Mouse (Mus musculus): Measurements from ENCODE around the gene Nhsl2. TPM values are rescaled to one million over a fixed set of nuclear protein-coding genes. Genes with fewer than 3 reads are reported as not detected.

Nhsl2 gene
- total RNA-seq, 2 experiments from 2014 or later, result 37.0 to 38.0 TPM

GRCm38 (mm10) chrX:101874901-101875300 is 25.7 kb downstream of the Nhsl2 start:
- Histone ChIP-seq H3K27ac (no peak overlapping the region), H3K4me3 (no peak overlapping the region)
- no peak for TF ChIP-seq CTCF (IDR thresholded peaks at IDR 0.05)
- intact Hi-C loops (cut with DNase I), result no loop called here
- DNase-seq (ENCODE audit: extremely low spot score in 1 of 2, low spot score in 2 of 2), result no peak

DNA sequence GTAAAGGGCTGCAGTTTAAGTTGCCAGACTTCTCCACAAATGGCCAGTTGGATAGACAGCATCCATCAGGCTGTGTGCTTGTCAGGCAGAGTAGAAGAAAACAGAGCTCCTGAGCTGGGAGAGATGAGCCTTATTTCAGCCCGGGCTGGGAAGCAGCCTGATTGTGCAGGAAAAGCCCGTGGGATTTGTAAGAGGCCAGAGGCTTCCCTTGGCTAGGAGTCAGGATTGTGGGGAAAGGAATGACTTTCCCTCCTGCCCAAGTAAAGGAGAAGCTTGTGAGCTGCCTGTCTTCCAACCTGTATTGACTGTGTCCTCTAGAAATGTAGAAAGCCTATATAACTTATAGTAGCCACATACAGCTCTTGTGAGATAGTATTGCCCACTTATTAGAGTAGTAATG is 27.0 kb downstream of the Nhsl2 start:
- intact Hi-C loops (cut with DNase I), result no loop called here
- H3K27ac ChIP-seq, result no peak overlapping the region
- no peak for TF ChIP-seq CTCF (IDR thresholded peaks at IDR 0.05)
- H3K4me3 ChIP-seq, result no peak overlapping the region
- DNase-seq (ENCODE audit: extremely low spot score in 1 of 2, low spot score in 2 of 2), result no peak

DNA sequence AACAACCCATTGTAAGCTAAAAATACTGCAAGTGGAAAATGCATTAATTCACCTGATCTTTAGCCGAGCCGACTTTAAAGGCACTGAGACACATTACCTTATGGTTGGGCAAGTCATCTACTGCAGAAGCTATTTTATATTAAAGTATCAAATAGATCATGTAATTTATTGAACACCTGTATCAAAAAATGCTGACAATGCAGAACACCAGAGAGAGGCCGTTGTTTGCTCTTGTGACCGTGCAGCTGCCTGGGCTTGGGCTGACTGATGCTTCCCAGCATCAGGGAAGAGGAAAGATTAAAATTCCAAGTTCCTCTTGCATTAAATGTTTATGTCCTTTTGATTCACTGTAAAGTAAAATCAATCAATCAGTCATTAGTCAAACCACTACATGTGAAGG is 28.7 kb downstream of the Nhsl2 start:
- no peak for TF ChIP-seq CTCF (IDR thresholded peaks at IDR 0.05)
- Histone ChIP-seq H3K27ac (no peak overlapping the region), H3K4me3 (no peak overlapping the region)
- no peak for DNase-seq (ENCODE audit: extremely low spot score in 1 of 2, low spot score in 2 of 2)
- intact Hi-C loops (cut with DNase I), result no loop called here

DNA sequence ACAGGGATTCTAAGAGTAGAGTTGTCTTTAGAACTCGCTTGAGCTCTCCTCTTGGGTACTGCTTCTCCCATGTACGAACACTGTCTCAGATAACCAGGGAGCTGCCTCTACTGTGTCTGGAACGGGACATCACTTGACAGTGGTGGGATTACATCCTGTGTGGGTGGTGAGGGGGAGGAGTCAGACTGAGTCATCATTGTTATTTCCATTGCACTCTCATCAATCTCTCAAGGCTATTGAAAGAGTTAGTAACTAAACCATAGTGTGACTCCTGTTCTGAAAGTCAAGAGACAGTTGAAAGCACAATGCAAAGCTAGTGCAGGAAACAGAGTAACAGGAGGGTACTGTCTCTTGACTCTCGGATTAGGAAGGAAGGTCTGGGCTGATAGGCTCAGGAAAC is 29.4 kb downstream of the Nhsl2 start:
- no peak overlapping the region for H3K4me3 ChIP-seq
- TF ChIP-seq CTCF (IDR thresholded peaks at IDR 0.05), result no peak
- intact Hi-C loops (cut with DNase I), result no loop called here
- H3K27ac ChIP-seq, result no peak overlapping the region
- DNase-seq (ENCODE audit: extremely low spot score in 1 of 2, low spot score in 2 of 2), result no peak

GRCm38 (mm10) chrX:101882141-101882751 is 33.1 kb downstream of the Nhsl2 start:
- Histone ChIP-seq H3K4me3 (no peak overlapping the region), H3K27ac (no peak overlapping the region)
- intact Hi-C loops (cut with DNase I), result no loop called here
- DNase-seq (ENCODE audit: extremely low spot score in 1 of 2, low spot score in 2 of 2), result no peak
- TF ChIP-seq CTCF (IDR thresholded peaks at IDR 0.05), result no peak

GRCm38 (mm10) chrX:101889384-101889783 is 40.2 kb downstream of the Nhsl2 start:
- DNase-seq (ENCODE audit: extremely low spot score in 1 of 2, low spot score in 2 of 2), result no peak
- H3K27ac ChIP-seq, result no peak overlapping the region
- TF ChIP-seq CTCF (IDR thresholded peaks at IDR 0.05), result no peak
- no peak overlapping the region for H3K4me3 ChIP-seq
- intact Hi-C loops (cut with DNase I), result no loop called here

DNA sequence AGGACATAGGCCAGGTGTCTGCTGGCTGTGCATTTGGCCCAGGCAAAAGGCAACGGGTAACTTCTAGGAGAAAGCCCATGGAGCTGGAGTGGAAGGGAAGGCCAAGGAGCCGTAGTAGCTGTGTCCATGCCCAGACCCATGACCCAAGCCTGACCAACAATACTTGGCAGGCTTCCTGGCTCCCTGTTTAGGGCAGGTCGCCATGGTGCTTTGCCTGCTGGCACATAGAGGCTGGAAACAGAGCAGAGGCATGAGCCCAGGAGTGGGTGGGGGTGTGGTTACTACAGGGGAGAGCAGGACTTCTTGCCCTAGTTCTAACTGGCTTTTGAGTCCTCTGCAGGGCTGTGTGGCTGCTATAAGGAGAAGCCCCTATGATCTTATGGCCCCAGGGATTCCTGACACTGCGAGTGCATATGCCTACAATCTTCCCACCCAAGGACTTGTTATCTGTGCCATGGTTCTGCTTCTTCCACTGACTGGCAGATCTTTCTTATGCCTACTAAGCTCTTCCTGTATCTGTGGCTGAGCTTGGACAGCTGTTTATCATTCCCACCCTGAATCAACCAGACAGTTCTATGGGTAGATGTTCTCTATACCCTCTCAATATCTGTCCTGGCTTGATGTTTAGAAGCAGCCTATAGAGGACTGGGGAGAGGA is 40.8 kb downstream of the Nhsl2 start:
- TF ChIP-seq CTCF (IDR thresholded peaks at IDR 0.05), result no peak
- DNase-seq (ENCODE audit: extremely low spot score in 1 of 2, low spot score in 2 of 2), result no peak
- H3K4me3 ChIP-seq, result no peak overlapping the region
- H3K27ac ChIP-seq, result no peak overlapping the region
- intact Hi-C loops (cut with DNase I), result no loop called here

DNA sequence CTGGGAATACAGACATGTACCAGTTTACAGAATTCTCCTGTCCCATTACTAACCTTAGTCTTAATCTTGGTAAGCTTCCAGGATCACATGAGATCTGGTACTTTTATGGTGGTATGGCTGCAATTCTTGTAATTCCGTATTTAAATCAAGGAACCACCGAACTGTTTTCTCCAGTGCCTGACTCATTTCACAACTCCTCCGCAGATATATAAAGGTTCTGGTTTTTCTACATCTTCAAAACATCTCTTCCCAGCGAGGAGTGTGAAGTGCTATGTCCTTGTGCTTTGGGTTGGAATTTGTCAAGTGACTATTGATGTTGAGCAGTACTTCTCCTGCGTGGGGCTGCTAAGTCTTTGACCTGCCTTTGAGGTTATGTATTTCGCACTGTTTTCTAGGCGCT is 44.6 kb downstream of the Nhsl2 start:
- no peak overlapping the region for H3K27ac ChIP-seq
- H3K4me3 ChIP-seq, result no peak overlapping the region
- DNase-seq (ENCODE audit: extremely low spot score in 1 of 2, low spot score in 2 of 2), result no peak
- TF ChIP-seq CTCF (IDR thresholded peaks at IDR 0.05), result no peak
- intact Hi-C loops (cut with DNase I), result no loop called here

DNA sequence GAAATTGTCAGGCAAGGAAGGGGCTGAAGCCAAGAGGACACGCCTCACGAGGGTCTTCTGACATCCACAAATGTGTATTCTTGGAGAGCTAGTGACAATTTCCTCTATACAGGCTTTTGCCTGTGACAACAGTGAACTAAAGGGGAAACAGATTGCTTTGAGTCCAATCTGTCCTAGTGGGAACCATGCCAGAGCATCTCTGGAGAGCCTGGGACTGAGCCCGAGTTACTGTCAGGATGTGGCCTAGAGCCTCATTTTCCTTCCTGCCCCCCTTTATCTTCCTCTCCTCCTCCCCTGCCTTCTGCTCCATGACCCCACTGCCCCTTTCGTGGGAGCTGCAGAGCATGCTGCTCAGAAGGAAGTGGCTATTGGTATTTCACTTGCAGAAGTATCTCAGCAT is 49.2 kb downstream of the Nhsl2 start:
- H3K4me3 ChIP-seq, result no peak overlapping the region
- intact Hi-C loops (cut with DNase I), result no loop called here
- H3K27ac ChIP-seq, result no peak overlapping the region
- no peak for DNase-seq (ENCODE audit: extremely low spot score in 1 of 2, low spot score in 2 of 2)
- TF ChIP-seq CTCF (IDR thresholded peaks at IDR 0.05), result no peak

DNA sequence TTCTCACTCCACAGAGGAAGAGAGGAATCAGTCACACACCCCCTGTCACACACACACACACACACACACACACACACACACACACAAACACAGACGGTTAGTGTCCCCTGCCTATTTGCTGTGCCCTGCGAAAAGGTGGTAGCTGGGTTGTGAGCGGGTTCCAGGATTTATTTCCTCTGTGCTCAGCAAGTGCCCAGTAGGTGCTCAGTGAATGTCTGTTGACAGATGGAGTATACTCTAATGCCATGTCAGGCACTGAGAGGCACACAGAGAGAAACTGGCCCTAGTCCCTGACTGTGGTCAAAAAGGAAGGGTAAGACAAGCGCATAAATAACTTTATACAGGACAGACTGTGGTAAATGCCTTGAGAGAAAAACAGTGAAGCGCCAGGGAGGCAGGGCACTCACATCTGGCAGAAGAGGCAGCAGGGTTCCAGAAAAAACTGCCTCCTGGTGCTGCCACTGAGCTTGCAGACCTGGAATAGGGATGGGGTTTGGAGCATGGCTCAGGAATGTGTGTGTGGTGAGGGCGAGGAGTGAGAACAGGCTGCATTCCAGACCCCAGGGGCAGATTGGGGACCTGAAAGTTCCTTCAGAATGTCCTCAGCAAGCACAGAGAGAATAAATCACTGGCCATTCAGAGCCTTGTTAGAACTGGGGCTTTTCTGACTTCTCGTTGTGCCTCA is 52.8 kb downstream of the Nhsl2 start:
- Histone ChIP-seq H3K4me3 (no peak overlapping the region), H3K27ac (no peak overlapping the region)
- intact Hi-C loops (cut with DNase I), result no loop called here
- DNase-seq (ENCODE audit: extremely low spot score in 1 of 2, low spot score in 2 of 2), result no peak
- TF ChIP-seq CTCF (IDR thresholded peaks at IDR 0.05), result no peak

DNA sequence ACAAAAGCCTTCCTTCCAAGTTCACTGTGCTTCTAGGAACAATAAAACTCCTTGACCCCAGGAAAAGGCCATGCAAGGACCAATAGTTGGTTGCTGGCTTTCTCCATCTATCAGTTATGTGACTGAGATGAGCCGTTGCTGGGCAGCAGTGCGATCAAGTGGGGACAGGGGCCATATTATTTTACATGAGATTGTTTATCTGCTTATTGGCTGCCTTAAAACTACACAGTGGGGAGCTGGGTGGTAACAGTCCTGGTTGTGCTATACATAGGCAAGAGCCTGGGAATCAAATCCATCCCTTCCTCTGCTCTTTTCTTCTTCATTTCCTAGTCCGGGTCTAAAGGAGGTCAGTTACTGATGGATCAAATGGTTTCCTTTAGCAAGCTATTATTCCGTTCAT is 53.4 kb downstream of the Nhsl2 start:
- H3K4me3 ChIP-seq, result no peak overlapping the region
- no peak overlapping the region for H3K27ac ChIP-seq
- no peak for DNase-seq (ENCODE audit: extremely low spot score in 1 of 2, low spot score in 2 of 2)
- intact Hi-C loops (cut with DNase I), result no loop called here
- no peak for TF ChIP-seq CTCF (IDR thresholded peaks at IDR 0.05)

DNA sequence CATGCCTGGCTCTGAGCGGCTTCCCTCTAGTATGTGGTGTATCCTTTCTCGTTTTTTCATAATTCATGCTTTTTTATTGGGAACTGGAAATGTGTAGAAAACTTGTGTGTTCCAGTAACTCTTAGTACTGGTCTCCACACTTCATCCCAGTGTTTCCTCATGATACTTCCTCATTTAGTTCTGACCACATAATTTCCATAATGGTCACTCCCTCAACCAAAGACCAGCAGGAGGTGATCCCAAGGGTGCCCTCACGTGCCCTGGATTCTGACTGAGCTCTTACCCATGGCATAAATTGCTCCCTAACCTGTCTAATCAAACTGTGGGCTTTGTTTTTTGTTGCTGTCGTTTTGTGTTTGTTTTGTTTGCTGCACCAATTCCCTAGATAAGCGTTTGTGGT is 58.1 kb downstream of the Nhsl2 start:
- no peak for TF ChIP-seq CTCF (IDR thresholded peaks at IDR 0.05)
- Histone ChIP-seq H3K4me3 (no peak overlapping the region), H3K27ac (no peak overlapping the region)
- intact Hi-C loops (cut with DNase I), result no loop called here
- DNase-seq (ENCODE audit: extremely low spot score in 1 of 2, low spot score in 2 of 2), result no peak

DNA sequence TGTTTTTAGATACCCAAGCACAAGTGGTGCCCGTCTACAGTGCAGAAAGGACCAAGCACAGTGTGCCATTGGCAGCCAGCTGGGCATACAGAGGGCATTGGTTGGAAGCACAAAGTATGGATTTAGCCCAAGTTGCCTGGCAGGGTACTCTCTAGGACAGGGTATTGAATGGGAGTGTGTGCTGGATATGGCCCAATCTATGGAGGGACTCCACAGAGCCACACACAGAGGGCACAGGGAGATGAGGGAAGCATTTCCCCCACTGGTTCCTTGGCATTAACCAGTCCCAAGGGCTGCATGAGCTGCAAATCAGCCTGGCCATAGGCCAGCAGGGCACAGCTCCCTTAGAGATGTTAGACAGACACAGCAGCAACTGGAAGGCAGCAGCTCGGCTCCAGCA is 79.9 kb downstream of the Nhsl2 start:
- no peak overlapping the region for H3K27ac ChIP-seq
- DNase-seq (ENCODE audit: extremely low spot score in 1 of 2, low spot score in 2 of 2), result no peak
- no peak for TF ChIP-seq CTCF (IDR thresholded peaks at IDR 0.05)
- intact Hi-C loops (cut with DNase I), result no loop called here
- H3K4me3 ChIP-seq, result no peak overlapping the region
